Mouse (Mus musculus) stomach, postnatal 0 days (tissue): ENCODE data around the gene Galnt10. TPM values are rescaled to one million over a fixed set of nuclear protein-coding genes. Genes with fewer than 3 reads are reported as not detected.

ENCODE experiments used
- ATAC-seq: fragments of 200-750 bp; cut with Nextera tagmentation; 2 replicates; pipeline ENCODE4 v1.8.0; 2017; ENCODE audit not compliant: low FRiP score, low TSS enrichment
- DNase-seq: peaks from one replicate; pipeline ENCODE4 v3.0.0-alpha.2; 2016; ENCODE audit warnings: low spot score
- H3K27ac ChIP-seq: fragments of 300-500 bp; sonication (generic); replicated peaks from 2 replicates; pipeline ENCODE4 v1.5.1; 2014; ENCODE audit warnings: mild to moderate bottlenecking, control low read depth
- H3K27me3 ChIP-seq: fragments of 300-500 bp; sonication (generic); 2 replicates; pipeline ENCODE4 v1.6.1; 2014; ENCODE audit warnings: low read length; ENCODE audit not compliant: control insufficient read depth, insufficient read depth
- H3K36me3 ChIP-seq: fragments of 300-500 bp; sonication (generic); 2 replicates; pipeline ENCODE4 v1.6.1; 2014; ENCODE audit warnings: low read length, mixed read lengths; ENCODE audit not compliant: control insufficient read depth, insufficient read depth
- H3K4me1 ChIP-seq: fragments of 300-500 bp; sonication (generic); replicated peaks from 2 replicates; pipeline ENCODE4 v1.6.1; 2014; ENCODE audit warnings: antibody characterized with exemption; ENCODE audit not compliant: control insufficient read depth, insufficient read depth
- H3K4me2 ChIP-seq: fragments of 300-500 bp; sonication (generic); replicated peaks from 2 replicates; pipeline ENCODE4 v1.6.1; 2014; ENCODE audit warnings: low read depth, mild to moderate bottlenecking, control low read depth, moderate library complexity
- H3K4me3 ChIP-seq: fragments of 300-500 bp; sonication (generic); 2 replicates; pipeline ENCODE4 v1.5.1; 2014; ENCODE audit warnings: low read depth, low read length, control low read depth
- H3K9ac ChIP-seq: fragments of 300-500 bp; sonication (generic); 2 replicates; pipeline ENCODE4 v1.6.1; 2014; ENCODE audit warnings: mild to moderate bottlenecking, low read length, control low read depth, mixed read lengths
- H3K9me3 ChIP-seq: fragments of 300-500 bp; sonication (generic); 2 replicates; pipeline ENCODE4 v1.6.1; 2016; ENCODE audit warnings: low read length; ENCODE audit not compliant: control insufficient read depth
- CTCF ChIP-seq: IDR thresholded peaks from 2 replicates; pipeline ENCODE4 v1.5.1; 2016; ENCODE audit warnings: antibody characterized with exemption, low read depth, mild to moderate bottlenecking, moderate library complexity
- EP300 ChIP-seq: optimal IDR thresholded peaks from 2 replicates; pipeline ENCODE3; 2016; ENCODE audit warnings: antibody characterized with exemption
- WGBS: fragments of 180-500 bp; shearing (Covaris S2); extraction: QIAGEN DNeasy Blood & Tissue Kit; methylation state at CpG from one replicate; pipeline ENCODE4 v1.1.7; 2014; 5-methylcytosine and 5-hydroxymethylcytosine counted together
- polyA plus RNA-seq: library from polyadenylated mRNA; unstranded; fragments of >200 nt; fragmentation: Nextera tagmentation; extraction: Ambion mirVana; gene quantifications from 2 replicates; pipeline ENCODE4 v1.2.1, GENCODE M21; 2015

Gene Galnt10
- polyA plus RNA-seq, 1 experiment from 2014 or later = 8.8 TPM

- H3K27me3 ChIP-seq = no peaks in the 10 kb centered on the region
- WGBS = 39% methylated on average over 14 of the region's 14 CpGs
- DNase-seq (no peak), ATAC-seq (peak; percentile 67; the same call in 1 of the 2 replicates)
- H3K27ac ChIP-seq = peak overlapping the region; percentile 53
- TF ChIP-seq CTCF (no peak), EP300 (no peak)
- H3K4me2 ChIP-seq = no peak overlapping the region
- no peak overlapping the region for H3K4me3 ChIP-seq
- no peak overlapping the region for H3K9ac ChIP-seq
- H3K9me3 ChIP-seq = no peaks in the 10 kb centered on the region
- no peaks in the 10 kb centered on the region for H3K36me3 ChIP-seq
- peaks cover 9% of the 10 kb centered on the region; the same call in 1 of the 2 replicates for H3K4me1 ChIP-seq
Measured at GRCm38 (mm10) chr11:57688179-57688929, 43.1 kb downstream of the Galnt10 start.

DNA sequence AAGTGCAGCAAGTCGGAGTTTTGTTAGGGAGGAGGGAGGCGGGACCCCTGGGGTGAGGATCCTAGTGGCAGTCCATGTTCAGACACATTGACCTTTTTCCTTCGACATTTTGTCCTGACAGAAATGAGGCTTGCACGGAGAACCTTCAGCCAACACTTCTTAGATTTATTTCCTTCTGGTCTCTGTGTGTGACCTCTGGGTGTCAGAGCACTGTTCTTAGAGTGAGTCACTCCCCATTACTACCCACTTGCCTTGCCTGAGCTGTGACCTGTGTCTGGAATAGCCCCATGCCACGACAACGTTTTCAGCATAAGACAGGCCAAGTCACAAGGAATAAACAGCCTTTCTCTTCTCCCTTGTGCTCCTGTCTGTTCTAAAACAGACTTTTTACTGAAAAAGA, 44.6 kb downstream of the Galnt10 start:
- no peak for TF ChIP-seq EP300
- TF ChIP-seq CTCF = no peak

DNA sequence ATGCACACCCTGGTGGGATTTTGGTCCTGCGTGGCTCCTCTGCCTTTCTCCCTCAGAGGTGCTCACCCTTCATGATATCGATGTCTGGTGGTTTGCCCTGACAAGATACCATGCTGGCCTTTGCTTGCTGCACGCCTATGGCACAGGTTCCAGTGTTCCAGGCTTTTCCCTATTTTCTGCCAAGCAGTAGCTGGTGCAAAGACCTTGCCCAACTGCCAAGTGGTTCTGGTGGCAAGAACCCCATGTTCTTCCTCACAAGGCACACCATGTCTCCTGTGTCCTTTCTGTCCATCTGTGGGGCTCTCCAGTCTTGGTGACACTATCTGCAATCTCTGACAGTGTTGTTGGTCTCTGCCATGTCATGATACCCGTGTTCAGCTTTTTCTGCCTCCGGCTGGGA, 45.6 kb downstream of the Galnt10 start:
- DNase-seq (no peak), ATAC-seq (no peak)
- Histone ChIP-seq H3K27ac (no peak overlapping the region), H3K9ac (no peak overlapping the region), H3K9me3 (no peaks in the 10 kb centered on the region), H3K4me2 (no peak overlapping the region), H3K36me3 (no peaks in the 10 kb centered on the region), H3K27me3 (no peaks in the 10 kb centered on the region), H3K4me1 (peaks cover 9% of the 10 kb centered on the region; the same call in 1 of the 2 replicates), H3K4me3 (no peak overlapping the region)
- TF ChIP-seq CTCF = no peak
- TF ChIP-seq EP300 = no peak
- WGBS = 95% methylated on average over 5 of the region's 5 CpGs

More for the DNA sequence above, 44.6 kb downstream of the Galnt10 start:
- DNase-seq (no peak), ATAC-seq (no peak)
- Histone ChIP-seq H3K4me2 (no peak overlapping the region), H3K27me3 (no peaks in the 10 kb centered on the region), H3K4me1 (peaks cover 9% of the 10 kb centered on the region; the same call in 1 of the 2 replicates), H3K9ac (no peak overlapping the region), H3K36me3 (no peaks in the 10 kb centered on the region), H3K27ac (no peak overlapping the region), H3K4me3 (no peak overlapping the region), H3K9me3 (no peaks in the 10 kb centered on the region)
- WGBS = 61% methylated on average over 6 of the region's 6 CpGs

DNA sequence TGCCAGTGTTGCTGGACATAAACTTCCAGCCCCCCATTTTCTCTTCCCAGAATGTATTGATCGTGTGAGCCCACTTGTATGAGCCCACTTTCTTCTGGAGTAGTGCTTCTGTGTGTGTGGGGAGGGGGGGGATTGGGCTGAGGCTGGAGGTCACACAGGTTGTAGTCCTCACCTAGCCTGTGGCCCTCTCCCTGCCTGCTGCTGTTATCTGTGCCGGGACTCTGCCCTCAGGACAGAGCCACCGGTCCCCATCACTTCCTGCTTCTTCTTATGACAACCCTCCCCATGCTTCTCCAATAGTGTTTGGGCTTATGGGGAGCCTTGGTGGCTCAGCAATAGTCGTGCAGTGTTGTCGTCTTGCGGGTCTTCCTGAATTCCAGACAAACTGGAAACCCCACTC, 46.7 kb downstream of the Galnt10 start:
- ATAC-seq = no peak
- 71% methylated on average over 6 of the region's 6 CpGs for WGBS

GRCm38 (mm10) chr11:57692726-57693125, 47.5 kb downstream of the Galnt10 start:
- WGBS = 83% methylated on average over 7 of the region's 7 CpGs
- no peak for TF ChIP-seq CTCF
- TF ChIP-seq EP300 = no peak
- Histone ChIP-seq H3K9ac (no peak overlapping the region), H3K4me1 (peaks cover 13% of the 10 kb centered on the region; the same call in 1 of the 2 replicates), H3K36me3 (no peaks in the 10 kb centered on the region), H3K27ac (no peak overlapping the region), H3K27me3 (no peaks in the 10 kb centered on the region), H3K4me3 (no peak overlapping the region), H3K4me2 (no peak overlapping the region), H3K9me3 (no peaks in the 10 kb centered on the region)
- no peak for DNase-seq
- no peak for ATAC-seq

More for the DNA sequence above, 46.7 kb downstream of the Galnt10 start:
- Histone ChIP-seq H3K27me3 (no peaks in the 10 kb centered on the region), H3K27ac (no peak overlapping the region), H3K4me2 (no peak overlapping the region), H3K4me1 (peaks cover 13% of the 10 kb centered on the region; the same call in 1 of the 2 replicates), H3K9ac (no peak overlapping the region), H3K36me3 (no peaks in the 10 kb centered on the region), H3K9me3 (no peaks in the 10 kb centered on the region), H3K4me3 (no peak overlapping the region)
- TF ChIP-seq CTCF (no peak), EP300 (no peak)
- DNase-seq = no peak

GRCm38 (mm10) chr11:57694486-57694885, 49.2 kb downstream of the Galnt10 start:
- ATAC-seq = peak; percentile 74
- TF ChIP-seq EP300 (no peak), CTCF (no peak)
- H3K27ac ChIP-seq = no peak overlapping the region
- H3K4me3 ChIP-seq = no peak overlapping the region
- H3K36me3 ChIP-seq = no peaks in the 10 kb centered on the region
- DNase-seq = no peak
- whole genome bisulfite sequencing = 71% methylated on average over 6 of the region's 6 CpGs
- H3K9ac ChIP-seq = no peak overlapping the region
- no peak overlapping the region for H3K4me2 ChIP-seq
- H3K4me1 ChIP-seq = peaks cover 3% of the 10 kb centered on the region; the same call in 1 of the 2 replicates
- no peaks in the 10 kb centered on the region for H3K9me3 ChIP-seq
- no peaks in the 10 kb centered on the region for H3K27me3 ChIP-seq
